8 mouse cellular contexts compared by ENCODE assay signal in the genomic region with DNA sequence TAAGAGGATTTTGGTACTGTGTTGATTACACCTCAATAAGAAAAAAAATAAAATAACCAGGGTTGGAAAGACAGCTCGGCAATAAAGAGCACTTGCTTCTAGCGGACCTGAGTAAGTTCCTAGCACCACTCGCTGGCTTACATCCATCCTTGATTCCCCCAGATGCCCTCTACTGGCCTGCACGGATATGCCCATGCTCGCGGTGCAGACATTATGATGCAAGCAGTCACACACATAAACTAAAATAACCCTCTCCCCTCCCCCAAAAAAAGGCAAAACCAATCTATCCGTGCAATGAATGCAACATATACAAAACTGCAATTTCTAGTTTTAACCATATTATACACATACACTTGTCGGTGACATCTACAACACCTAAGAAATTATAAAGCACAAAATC. TPM values are rescaled to one million over a fixed set of nuclear protein-coding genes. Genes with fewer than 3 reads are reported as not detected.
DNase-seq lines count a peak whose midpoint lies in the region; ATAC-seq lines count a peak whose summit lies in the region.

No protein-coding gene starts in this region.

- WGBS in neural tube, embryonic 11.5 days, result 81% methylated on average over 8 of the region's 8 CpGs
- 81% methylated on average over 8 of the region's 8 CpGs for WGBS in hindbrain, embryonic 15.5 days
- WGBS in midbrain, embryonic 16.5 days, result 82% methylated on average over 8 of the region's 8 CpGs

- intact Hi-C loops in gastrocnemius, postnatal 14 days (cut with DNase I; ENCODE audit: low total_unique reads), result no loop called here

- H3K9ac ChIP-seq in neural tube, embryonic 11.5 days (ENCODE audit: low read length), result peak overlapping the region; percentile 84; the same call in 1 of the 2 replicates
- peak overlapping the region; percentile 79 for H3K9ac ChIP-seq in hindbrain, embryonic 15.5 days
- peak overlapping the region; percentile 93; the same call in 1 of the 2 replicates for H3K9ac ChIP-seq in midbrain, embryonic 16.5 days (ENCODE audit: low read depth, low read length)

- no peaks in the 10 kb centered on the region for H3K4me1 ChIP-seq in neural tube, embryonic 11.5 days (ENCODE audit: control insufficient read depth, insufficient read depth, low read length)
- H3K4me1 ChIP-seq in hindbrain, embryonic 15.5 days (replicated peaks), result peaks cover 17% of the 10 kb centered on the region
- H3K4me1 ChIP-seq in midbrain, embryonic 16.5 days (ENCODE audit: control insufficient read depth, insufficient read depth, low read length), result peaks cover 7% of the 10 kb centered on the region

- DNase-seq in cerebellum, adult 11 months, result peak; percentile 6
- DNase-seq in cerebellum, postnatal 4 days (ENCODE audit: low spot score in 2 of 2), result no peak
- peak; percentile 20 for DNase-seq in neural tube, embryonic 11.5 days (ENCODE audit: low spot score)
- no peak for DNase-seq in neural tube, embryonic 10.5 days (ENCODE audit: extremely low spot score, low spot score)
- DNase-seq in gastrocnemius, postnatal 14 days, result no peak

- H3K4me3 ChIP-seq in neural tube, embryonic 11.5 days (ENCODE audit: low read depth, low read length), result peak overlapping the region; percentile 77
- peak overlapping the region; percentile 78 for H3K4me3 ChIP-seq in hindbrain, embryonic 15.5 days
- H3K4me3 ChIP-seq in midbrain, embryonic 16.5 days (ENCODE audit: low read depth, low read length), result peak overlapping the region; percentile 88

- no peaks in the 10 kb centered on the region for H3K9me3 ChIP-seq in neural tube, embryonic 11.5 days (ENCODE audit: control insufficient read depth, low read length)
- no peaks in the 10 kb centered on the region for H3K9me3 ChIP-seq in hindbrain, embryonic 15.5 days
- H3K9me3 ChIP-seq in midbrain, embryonic 16.5 days (replicated peaks; ENCODE audit: control insufficient read depth, low read length, poor library complexity, severe bottlenecking), result no peaks in the 10 kb centered on the region

- H3K36me3 ChIP-seq in neural tube, embryonic 11.5 days (ENCODE audit: control insufficient read depth, insufficient read depth, low read length), result no peaks in the 10 kb centered on the region
- no peaks in the 10 kb centered on the region for H3K36me3 ChIP-seq in hindbrain, embryonic 15.5 days
- H3K36me3 ChIP-seq in midbrain, embryonic 16.5 days (ENCODE audit: control insufficient read depth, insufficient read depth, low read length), result no peaks in the 10 kb centered on the region

- H3K4me2 ChIP-seq in neural tube, embryonic 11.5 days (ENCODE audit: low read depth), result peak overlapping the region; percentile 85
- peak overlapping the region; percentile 77 for H3K4me2 ChIP-seq in hindbrain, embryonic 15.5 days
- peak overlapping the region; percentile 82 for H3K4me2 ChIP-seq in midbrain, embryonic 16.5 days (ENCODE audit: low read length)

- ATAC-seq in neural tube, embryonic 11.5 days (ENCODE audit: insufficient read depth, low FRiP score, low TSS enrichment), result no peak
- no peak for ATAC-seq in hindbrain, embryonic 15.5 days (ENCODE audit: low FRiP score, low read depth)
- no peak for ATAC-seq in midbrain, embryonic 16.5 days
- no peak for ATAC-seq in megakaryocyte-erythroid progenitor cell, adult 5-6 weeks (replicated peaks; ENCODE audit: low FRiP score, low TSS enrichment, poor library complexity, severe bottlenecking)

- H3K27ac ChIP-seq in neural tube, embryonic 11.5 days (ENCODE audit: low read depth, low read length), result no peak overlapping the region
- H3K27ac ChIP-seq in hindbrain, embryonic 15.5 days (replicated peaks), result peak overlapping the region; percentile 93
- H3K27ac ChIP-seq in midbrain, embryonic 16.5 days (ENCODE audit: low read length), result no peak overlapping the region

- no peaks in the 10 kb centered on the region for H3K27me3 ChIP-seq in neural tube, embryonic 11.5 days (ENCODE audit: control insufficient read depth, insufficient read depth, low read length)
- no peaks in the 10 kb centered on the region for H3K27me3 ChIP-seq in hindbrain, embryonic 15.5 days
- no peaks in the 10 kb centered on the region for H3K27me3 ChIP-seq in midbrain, embryonic 16.5 days (ENCODE audit: control insufficient read depth, insufficient read depth, low read depth, low read length)

RNA-seq across cellular contexts. Expression of gene Tasp1, which starts 0.9 kb away (rescaled TPM):
- 15.1 and 15.3 TPM in 2 replicates for polyA plus RNA-seq in neural tube, embryonic 11.5 days (2014; fragmentation: Nextera tagmentation; extraction: Ambion mirVana)
- 19.9 and 20.5 TPM in 2 replicates for polyA plus RNA-seq in hindbrain, embryonic 15.5 days (2015; fragmentation: Nextera tagmentation; extraction: Ambion mirVana)
- 22.4 and 24.4 TPM in 2 replicates for polyA plus RNA-seq in midbrain, embryonic 16.5 days (2015; fragmentation: Nextera tagmentation; extraction: Ambion mirVana)
- 1 to 10 TPM; 4.5 to 4.7 TPM for total RNA-seq in gastrocnemius, postnatal 14 days (2021)
- total RNA-seq in megakaryocyte-erythroid progenitor cell, adult 5-6 weeks (2014; fragmentation: Nextera tagmentation), result 15.2 and 29.6 TPM in 2 replicates
- total RNA-seq in megakaryocyte-erythroid progenitor cell, adult 5-6 weeks (2017), result 17.9 and 21.4 TPM in 2 replicates

Comparison
In these comparisons a context has a peak if more than half of its experiments do, and no peak if none do; other contexts are left out.
1. DNase-seq: peak in cerebellum, adult 11 months (single experiment) and neural tube, embryonic 11.5 days (single experiment); none in cerebellum, postnatal 4 days (0 of 2), neural tube, embryonic 10.5 days (single experiment) and gastrocnemius, postnatal 14 days (single experiment).
2. Peak in every context shown above with its lines, with median percentiles within 50 percentile points of each other: H3K4me2 ChIP-seq, H3K4me3 ChIP-seq and H3K9ac ChIP-seq.